Mouse (Mus musculus) layer of hippocampus, adult 2 months (tissue): ENCODE measurements at regions not wholly inside any gene's neighbourhood (a gene's known extent, or its start where the extent isn't known, plus 50 kb on each side); places are given as distances from the start of the nearest gene placed in this dataset.
"Not testable (repeated sequence)": the region's sequence is repeated elsewhere in the genome, so short reads cannot be mapped to it uniquely, and the experiment has no call there.

ENCODE experiments used
- DNase-seq, 2 experiments: peaks; one replicate each; pipeline ENCODE4 v3.0.0; 2022; ENCODE audit warnings: low spot score in 2 of 2
- H3K27ac ChIP-seq: fragments of 200-600 bp; 2 replicates; pipeline ENCODE4 v1.8.1; 2022
- H3K4me3 ChIP-seq: fragments of 200-600 bp; 2 replicates; pipeline ENCODE4 v1.8.1; 2022; ENCODE audit warnings: mild to moderate bottlenecking
- CTCF ChIP-seq: fragments of 200-600 bp; conservative IDR thresholded peaks from 2 replicates; pipeline ENCODE4 v1.8.1; 2022; ENCODE audit warnings: antibody characterized with exemption, mild to moderate bottlenecking, moderate library complexity

- not testable (repeated sequence) for H3K27ac ChIP-seq, DNase-seq, H3K4me3 ChIP-seq
- 0 out of 2 replicates have a peak, but pooled peaks have one; percentile 9 for TF ChIP-seq CTCF
Measured at GRCm38 (mm10) chr14:15913206-15913605, 335.9 kb upstream of the Ngly1 start.

GRCm38 (mm10) chr14:15914176-15914575 is 334.9 kb upstream of the Ngly1 start:
- DNase-seq, result no peak
- H3K4me3 ChIP-seq, result no peak overlapping the region
- TF ChIP-seq CTCF, result no peak
- no peak overlapping the region for H3K27ac ChIP-seq

- not testable (repeated sequence) for H3K4me3 ChIP-seq, H3K27ac ChIP-seq
- peak in 1 of 2 experiments; percentile 42 for DNase-seq
Measured at GRCm38 (mm10) chr14:15924676-15925075, 324.4 kb upstream of the Ngly1 start.

- no peak overlapping the region for H3K27ac ChIP-seq
- no peak for TF ChIP-seq CTCF
- H3K4me3 ChIP-seq, result no peak overlapping the region
- DNase-seq, result no peak
Measured at GRCm38 (mm10) chr14:15934729-15935128, 314.4 kb upstream of the Ngly1 start.

GRCm38 (mm10) chr14:15970321-15970720 is 278.8 kb upstream of the Ngly1 start:
- Histone ChIP-seq H3K27ac (no peak overlapping the region), H3K4me3 (no peak overlapping the region)
- no peak for TF ChIP-seq CTCF
- no peak for DNase-seq

GRCm38 (mm10) chr14:15970767-15971166 is 278.3 kb upstream of the Ngly1 start:
- Histone ChIP-seq H3K27ac (no peak overlapping the region), H3K4me3 (no peak overlapping the region)
- DNase-seq, result no peak
- TF ChIP-seq CTCF, result no peak

GRCm38 (mm10) chr14:15971306-15971705 is 277.8 kb upstream of the Ngly1 start:
- no peak for TF ChIP-seq CTCF
- DNase-seq, result no peak
- no peak overlapping the region for H3K27ac ChIP-seq
- H3K4me3 ChIP-seq, result no peak overlapping the region

GRCm38 (mm10) chr14:15977366-15977765 is 271.7 kb upstream of the Ngly1 start:
- no peak for DNase-seq
- no peak for TF ChIP-seq CTCF
- Histone ChIP-seq H3K27ac (no peak overlapping the region), H3K4me3 (no peak overlapping the region)

GRCm38 (mm10) chr14:15978329-15978728 is 270.8 kb upstream of the Ngly1 start:
- no peak overlapping the region for H3K27ac ChIP-seq
- no peak for DNase-seq
- TF ChIP-seq CTCF, result no peak
- no peak overlapping the region for H3K4me3 ChIP-seq

GRCm38 (mm10) chr14:16005409-16005808 is 243.7 kb upstream of the Ngly1 start:
- DNase-seq, result no peak
- H3K27ac ChIP-seq, result no peak overlapping the region
- no peak overlapping the region for H3K4me3 ChIP-seq

GRCm38 (mm10) chr14:16006968-16007367 is 242.1 kb upstream of the Ngly1 start:
- no peak overlapping the region for H3K4me3 ChIP-seq
- no peak for TF ChIP-seq CTCF
- H3K27ac ChIP-seq, result no peak overlapping the region
- DNase-seq, result no peak

More at GRCm38 (mm10) chr14:16005409-16005808, 243.7 kb upstream of the Ngly1 start:
- no peak for TF ChIP-seq CTCF

GRCm38 (mm10) chr14:16009778-16010177 is 239.3 kb upstream of the Ngly1 start:
- DNase-seq, result no peak
- Histone ChIP-seq H3K27ac (no peak overlapping the region), H3K4me3 (no peak overlapping the region)
- no peak for TF ChIP-seq CTCF

- no peak overlapping the region for H3K4me3 ChIP-seq
- no peak overlapping the region for H3K27ac ChIP-seq
- DNase-seq, result no peak
- TF ChIP-seq CTCF, result no peak
Measured at GRCm38 (mm10) chr14:16023853-16024252, 225.2 kb upstream of the Ngly1 start.

GRCm38 (mm10) chr14:16037771-16038170 is 211.3 kb upstream of the Ngly1 start:
- no peak overlapping the region for H3K27ac ChIP-seq
- DNase-seq, result no peak
- no peak overlapping the region for H3K4me3 ChIP-seq
- no peak for TF ChIP-seq CTCF

GRCm38 (mm10) chr14:16038336-16038735 is 210.7 kb upstream of the Ngly1 start:
- TF ChIP-seq CTCF, result no peak
- Histone ChIP-seq H3K4me3 (no peak overlapping the region), H3K27ac (no peak overlapping the region)
- no peak for DNase-seq
